Mouse (Mus musculus) gastrocnemius, postnatal 10 days (tissue): ENCODE data around the gene Tmem256. TPM values are rescaled to one million over a fixed set of nuclear protein-coding genes. Genes with fewer than 3 reads are reported as not detected.

Source experiments
- DNase-seq: peaks from one replicate; pipeline ENCODE4 v3.0.0; 2021; ENCODE audit warnings: mixed read lengths
- total RNA-seq, 2 experiments: library from RNA; stranded (reverse); gene quantifications; 2 replicates each; pipeline ENCODE4 v1.2.3; 2021

The Tmem256 gene
- total RNA-seq, 2 experiments from 2014 or later: 121 to 122 TPM

- no peak for DNase-seq
Observed at GRCm38 (mm10) chr11:69810280-69810679, 28.0 kb upstream of the Tmem256 start.

- DNase-seq: no peak
Observed at GRCm38 (mm10) chr11:69815155-69815554, 23.2 kb upstream of the Tmem256 start, which contains the start of gene Gm39566. TSS of gene Gm39566 (minus strand) at chr11:69815298.

- DNase-seq: no peak
Observed at GRCm38 (mm10) chr11:69816520-69816919, 21.8 kb upstream of the Tmem256 start.

- no peak for DNase-seq
Observed at GRCm38 (mm10) chr11:69818365-69818764, 19.9 kb upstream of the Tmem256 start, which contains the start of gene Spem2. TSS of gene Spem2 (minus strand) at chr11:69818465.

GRCm38 (mm10) chr11:69818871-69819270 lies 19.4 kb upstream of the Tmem256 start:
- DNase-seq: no peak

GRCm38 (mm10) chr11:69822080-69822479 lies 16.2 kb upstream of the Tmem256 start, which contains the start of gene Spem1:
TSS of gene Spem1 (minus strand) at chr11:69822180.
- DNase-seq: no peak

GRCm38 (mm10) chr11:69823456-69823855 lies 14.9 kb upstream of the Tmem256 start:
- no peak for DNase-seq

GRCm38 (mm10) chr11:69828832-69829231 lies 9.5 kb upstream of the Tmem256 start:
- DNase-seq: no peak

GRCm38 (mm10) chr11:69833554-69833953 lies 4.8 kb upstream of the Tmem256 start:
- DNase-seq: no peak

- DNase-seq: peak; percentile 36
Observed at GRCm38 (mm10) chr11:69834001-69834549, 4.2 kb upstream of the Tmem256 start.

GRCm38 (mm10) chr11:69835326-69835965 lies 2.9 kb upstream of the Tmem256 start:
- DNase-seq: no peak

GRCm38 (mm10) chr11:69835966-69836335 lies 2.4 kb upstream of the Tmem256 start:
- no peak for DNase-seq

GRCm38 (mm10) chr11:69836703-69837576 lies 1.4 kb upstream of the Tmem256 start:
- peak; percentile 59 for DNase-seq

- peak; percentile 76 for DNase-seq
Observed at GRCm38 (mm10) chr11:69837604-69837951, 736 bp upstream of the Tmem256 start, which contains the start of gene Nlgn2. TSS of gene Nlgn2 (minus strand) at chr11:69837784.

GRCm38 (mm10) chr11:69838714-69839104 lies 395 bp downstream of the Tmem256 start:
- no peak for DNase-seq

- DNase-seq: peak; percentile 91
Observed at GRCm38 (mm10) chr11:69846198-69846680, 7.9 kb downstream of the Tmem256 start, which contains the start of gene Plscr3. TSS of gene Plscr3 (plus strand) at chr11:69846376.

GRCm38 (mm10) chr11:69846738-69847688 lies 8.7 kb downstream of the Tmem256 start:
- no peak for DNase-seq

- no peak for DNase-seq
Observed at GRCm38 (mm10) chr11:69848021-69848420, 9.7 kb downstream of the Tmem256 start.

GRCm38 (mm10) chr11:69849128-69849527 lies 10.8 kb downstream of the Tmem256 start:
- no peak for DNase-seq

- DNase-seq: no peak
Observed at GRCm38 (mm10) chr11:69849884-69850283, 11.6 kb downstream of the Tmem256 start.

- DNase-seq: no peak
Observed at GRCm38 (mm10) chr11:69850754-69851153, 12.4 kb downstream of the Tmem256 start.

- DNase-seq: no peak
Observed at GRCm38 (mm10) chr11:69853994-69854393, 15.7 kb downstream of the Tmem256 start.
